Mouse (Mus musculus): ENCODE data around the gene Ttll11. TPM values are rescaled to one million over a fixed set of nuclear protein-coding genes. Genes with fewer than 3 reads are reported as not detected.

Gene Ttll11
- polyA plus RNA-seq, 1 experiment from 2014 or later, result 0.67 TPM

DNA sequence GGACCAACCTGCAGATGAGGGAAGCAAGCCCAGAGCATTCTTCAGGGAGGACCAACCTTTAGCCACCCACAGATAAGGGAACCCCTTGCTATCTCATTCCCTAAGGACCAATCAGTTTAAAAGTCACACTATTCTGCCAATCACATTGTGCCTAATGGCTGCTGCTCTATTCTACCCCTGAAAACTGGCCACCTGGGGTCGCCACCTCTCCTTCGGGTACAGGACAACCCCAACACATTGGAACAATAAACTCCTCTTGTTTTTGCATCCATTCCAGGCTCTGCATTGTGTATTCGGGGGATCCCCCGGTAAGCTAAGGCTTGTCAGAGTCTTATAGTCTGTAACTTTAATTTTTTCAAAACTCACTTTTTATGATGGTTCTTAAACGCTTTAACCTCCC is 218.3 kb downstream of the Ttll11 start:
- Histone ChIP-seq H3K4me2 (replicated peaks) (no peak overlapping the region), H3K4me3 (replicated peaks) (no peak overlapping the region), H3K36me3 (no peaks in the 10 kb centered on the region), H3K9ac (no peak overlapping the region), H3K9me3 (no peaks in the 10 kb centered on the region), H3K4me1 (replicated peaks) (0 out of 2 replicates have a peak, but pooled peaks cover 3% of the 10 kb centered on the region), H3K27me3 (replicated peaks) (no peaks in the 10 kb centered on the region), H3K27ac (no peak overlapping the region)
- 85% methylated on average over 5 of the region's 5 CpGs for WGBS
- no peak for ATAC-seq

DNA sequence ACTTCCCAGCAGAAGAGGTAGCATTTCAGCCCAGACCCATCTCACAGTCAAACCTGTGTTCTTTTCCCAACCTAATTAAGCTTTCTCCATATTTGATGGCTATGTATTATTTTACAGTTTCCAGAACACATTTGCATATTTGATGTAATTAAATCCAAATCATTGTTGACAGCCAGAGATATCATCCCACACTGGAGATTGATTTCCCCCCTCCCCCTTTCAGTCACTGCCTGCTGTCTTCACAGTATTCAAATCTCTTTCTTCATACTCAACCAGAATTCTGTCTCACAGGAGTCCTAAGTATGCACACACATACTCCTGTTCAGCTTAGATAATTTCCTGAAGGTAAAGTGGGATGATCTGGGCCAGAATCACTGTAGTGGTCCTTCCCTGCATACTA is 218.8 kb downstream of the Ttll11 start:
- Histone ChIP-seq H3K9me3 (no peaks in the 10 kb centered on the region), H3K36me3 (no peaks in the 10 kb centered on the region), H3K4me1 (replicated peaks) (0 out of 2 replicates have a peak, but pooled peaks cover 4% of the 10 kb centered on the region), H3K4me2 (replicated peaks) (no peak overlapping the region), H3K27me3 (replicated peaks) (no peaks in the 10 kb centered on the region), H3K4me3 (replicated peaks) (no peak overlapping the region), H3K9ac (no peak overlapping the region), H3K27ac (no peak overlapping the region)
- no peak for ATAC-seq

DNA sequence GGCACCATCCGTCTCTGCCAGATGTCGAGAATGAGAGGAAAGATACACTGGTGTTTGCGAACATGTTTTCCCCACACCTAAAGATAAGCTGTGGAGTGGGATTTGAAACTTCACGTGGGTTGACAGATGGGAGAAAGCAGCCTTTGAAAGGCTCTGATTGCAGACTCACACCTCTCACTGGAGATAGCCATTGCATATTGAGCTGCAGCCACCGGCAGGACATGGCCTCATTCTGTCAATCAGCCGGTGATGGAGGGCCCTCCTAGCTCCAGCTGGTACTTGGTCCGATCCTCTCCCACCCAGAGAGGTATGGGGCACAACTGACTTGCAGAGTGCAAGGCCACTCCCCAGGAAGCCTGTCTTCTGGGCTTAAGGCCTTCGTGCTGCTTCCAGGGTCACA is 219.4 kb downstream of the Ttll11 start:
- no peak for ATAC-seq
- no peak overlapping the region for H3K27ac ChIP-seq
- H3K9me3 ChIP-seq, result no peaks in the 10 kb centered on the region
- no peak overlapping the region for H3K4me3 ChIP-seq (replicated peaks)
- H3K9ac ChIP-seq, result no peak overlapping the region
- no peaks in the 10 kb centered on the region for H3K36me3 ChIP-seq
- H3K27me3 ChIP-seq (replicated peaks), result no peaks in the 10 kb centered on the region
- 0 out of 2 replicates have a peak, but pooled peaks cover 4% of the 10 kb centered on the region for H3K4me1 ChIP-seq (replicated peaks)
- no peak overlapping the region for H3K4me2 ChIP-seq (replicated peaks)
- 61% methylated on average over 8 of the region's 8 CpGs for WGBS

DNA sequence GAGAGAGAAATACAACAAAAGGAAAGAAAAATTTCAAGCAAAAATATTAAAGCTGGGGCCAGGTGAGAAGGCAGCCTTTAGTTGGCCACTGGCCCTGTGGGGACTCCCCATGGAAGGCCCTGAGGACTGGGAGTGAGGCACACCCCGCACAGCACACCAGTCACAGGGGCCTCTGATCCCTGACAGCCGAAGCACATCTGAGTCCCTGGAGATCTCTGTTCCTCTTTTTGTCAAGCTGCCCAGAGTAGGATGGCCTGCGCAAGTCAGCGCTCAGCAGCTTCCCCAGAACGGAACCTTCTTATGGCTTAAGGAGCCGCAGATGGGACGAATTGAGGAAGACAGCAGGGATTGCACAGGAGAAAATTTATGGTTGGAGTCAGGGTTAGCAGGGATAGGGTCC is 223.2 kb downstream of the Ttll11 start:
- no peak overlapping the region for H3K4me2 ChIP-seq (replicated peaks)
- no peaks in the 10 kb centered on the region for H3K9me3 ChIP-seq
- whole genome bisulfite sequencing, result 67% methylated on average over 7 of the region's 7 CpGs
- no peak overlapping the region for H3K4me3 ChIP-seq (replicated peaks)
- H3K36me3 ChIP-seq, result no peaks in the 10 kb centered on the region
- ATAC-seq, result no peak
- no peaks in the 10 kb centered on the region for H3K27me3 ChIP-seq (replicated peaks)
- no peak overlapping the region for H3K27ac ChIP-seq
- no peak overlapping the region for H3K9ac ChIP-seq
- 0 out of 2 replicates have a peak, but pooled peaks cover 4% of the 10 kb centered on the region for H3K4me1 ChIP-seq (replicated peaks)

DNA sequence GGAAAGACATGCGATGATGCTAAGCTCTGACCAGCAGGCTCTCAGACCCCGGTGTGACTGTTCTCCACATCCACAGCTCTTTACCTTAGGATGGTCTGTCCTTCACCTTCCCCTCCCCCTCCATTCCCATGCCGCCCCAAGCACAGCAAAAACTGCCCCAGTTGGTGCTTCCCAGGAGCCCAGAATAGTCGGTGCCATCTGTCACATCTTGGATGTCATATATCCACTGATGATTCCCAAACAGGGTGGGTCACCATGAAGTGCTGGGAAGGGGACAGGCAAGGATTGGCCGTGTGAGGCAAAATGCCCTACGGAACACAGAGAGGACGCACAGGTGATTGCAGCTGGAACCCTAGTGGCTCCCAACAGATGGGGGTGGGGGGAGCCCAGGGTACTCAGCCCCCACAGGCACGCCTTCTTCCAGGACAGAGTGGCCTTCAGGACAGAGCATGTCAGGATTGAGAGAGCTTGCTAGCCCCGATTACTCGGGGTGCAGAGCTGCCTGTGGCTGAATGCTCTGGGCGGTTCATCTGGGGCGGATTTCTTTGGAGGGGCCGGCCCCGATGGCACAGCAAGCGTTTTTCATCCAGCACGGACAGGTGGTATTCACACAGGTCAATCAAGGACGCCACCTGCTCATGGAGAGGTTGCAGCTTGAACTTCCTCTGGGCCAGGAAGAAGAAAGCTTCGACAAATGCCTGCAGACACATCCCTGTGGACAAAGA is 227.8 kb downstream of the Ttll11 start:
- WGBS, result 81% methylated on average over 18 of the region's 18 CpGs
- Histone ChIP-seq H3K9ac (no peak overlapping the region; the same call in 1 of the 2 replicates), H3K4me1 (replicated peaks) (0 out of 2 replicates have a peak, but pooled peaks cover 4% of the 10 kb centered on the region), H3K9me3 (no peaks in the 10 kb centered on the region), H3K4me2 (replicated peaks) (no peak overlapping the region), H3K27me3 (replicated peaks) (no peaks in the 10 kb centered on the region), H3K4me3 (replicated peaks) (no peak overlapping the region), H3K36me3 (no peaks in the 10 kb centered on the region), H3K27ac (no peak overlapping the region)
- no peak for ATAC-seq

DNA sequence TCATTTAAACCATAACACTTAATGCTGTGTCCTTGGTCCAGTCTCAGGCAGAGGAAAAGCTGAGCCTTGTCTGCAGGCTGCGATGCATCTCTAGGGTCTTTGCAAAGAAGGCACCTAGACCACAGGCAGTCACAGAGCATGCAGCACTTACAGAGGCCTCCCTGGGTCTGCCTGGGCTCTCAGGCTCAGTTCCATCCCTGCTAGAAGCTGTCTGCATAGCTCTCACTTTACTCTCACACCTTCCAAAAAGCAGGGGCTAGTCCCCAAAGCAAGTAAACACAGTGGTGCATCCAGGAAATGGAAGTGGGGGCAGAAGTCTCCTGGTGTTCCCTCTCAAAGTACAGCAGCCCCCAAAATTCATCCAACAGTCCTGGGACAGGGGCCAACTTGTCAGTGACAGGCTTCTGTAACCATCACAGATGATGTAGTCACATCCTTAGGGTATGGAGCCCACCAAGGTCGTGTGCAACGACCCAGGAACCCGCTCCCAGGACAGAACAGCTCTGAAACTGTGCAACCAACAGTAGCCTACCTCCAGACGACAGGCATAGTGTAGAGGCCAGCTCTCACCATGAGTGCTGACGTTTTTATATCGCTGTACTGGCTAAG is 229.1 kb downstream of the Ttll11 start:
- Histone ChIP-seq H3K9ac (no peak overlapping the region), H3K27me3 (replicated peaks) (no peaks in the 10 kb centered on the region), H3K27ac (no peak overlapping the region), H3K4me2 (replicated peaks) (no peak overlapping the region), H3K4me3 (replicated peaks) (no peak overlapping the region), H3K36me3 (no peaks in the 10 kb centered on the region), H3K9me3 (no peaks in the 10 kb centered on the region), H3K4me1 (replicated peaks) (0 out of 2 replicates have a peak, but pooled peaks cover 4% of the 10 kb centered on the region)
- no peak for ATAC-seq
- WGBS, result 63% methylated on average over 7 of the region's 7 CpGs

DNA sequence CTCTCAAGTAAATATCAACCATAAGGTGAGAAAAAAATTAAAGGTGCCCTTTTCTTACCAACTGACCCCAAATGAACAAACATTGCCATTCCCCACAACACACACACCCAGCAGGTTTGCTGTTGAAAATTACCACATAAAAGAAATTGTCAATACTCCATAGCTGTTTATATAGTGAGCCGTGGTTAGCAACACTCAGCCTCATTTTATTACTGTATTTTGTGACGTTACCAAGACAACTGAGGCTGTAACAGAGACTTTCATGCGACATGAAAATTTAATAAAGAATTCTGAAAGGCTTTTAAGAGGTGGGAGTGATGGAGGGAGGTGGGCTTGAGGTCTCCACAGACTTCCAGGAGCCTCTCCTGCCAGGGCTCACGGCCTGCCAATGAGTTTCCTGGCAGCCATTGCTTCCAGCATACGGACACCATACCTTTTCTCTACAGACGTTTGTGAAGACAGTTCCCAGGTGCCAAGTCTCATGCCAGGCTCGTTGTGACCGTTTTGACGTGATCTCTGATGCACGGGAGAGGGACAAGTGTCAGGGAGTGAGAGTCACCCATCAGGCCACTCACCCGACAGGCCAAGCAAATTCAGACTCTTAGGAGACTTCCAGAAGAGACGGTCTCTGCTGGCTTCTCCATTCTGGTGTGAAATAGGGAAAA is 232.2 kb downstream of the Ttll11 start:
- ATAC-seq, result no peak
- H3K27me3 ChIP-seq (replicated peaks), result no peaks in the 10 kb centered on the region
- 71% methylated on average over 12 of the region's 12 CpGs for WGBS
- no peak overlapping the region for H3K9ac ChIP-seq
- no peaks in the 10 kb centered on the region for H3K9me3 ChIP-seq
- H3K4me3 ChIP-seq (replicated peaks), result no peak overlapping the region
- H3K4me1 ChIP-seq (replicated peaks), result 0 out of 2 replicates have a peak, but pooled peaks cover 4% of the 10 kb centered on the region
- H3K4me2 ChIP-seq (replicated peaks), result no peak overlapping the region
- H3K36me3 ChIP-seq, result no peaks in the 10 kb centered on the region
- H3K27ac ChIP-seq, result no peak overlapping the region

DNA sequence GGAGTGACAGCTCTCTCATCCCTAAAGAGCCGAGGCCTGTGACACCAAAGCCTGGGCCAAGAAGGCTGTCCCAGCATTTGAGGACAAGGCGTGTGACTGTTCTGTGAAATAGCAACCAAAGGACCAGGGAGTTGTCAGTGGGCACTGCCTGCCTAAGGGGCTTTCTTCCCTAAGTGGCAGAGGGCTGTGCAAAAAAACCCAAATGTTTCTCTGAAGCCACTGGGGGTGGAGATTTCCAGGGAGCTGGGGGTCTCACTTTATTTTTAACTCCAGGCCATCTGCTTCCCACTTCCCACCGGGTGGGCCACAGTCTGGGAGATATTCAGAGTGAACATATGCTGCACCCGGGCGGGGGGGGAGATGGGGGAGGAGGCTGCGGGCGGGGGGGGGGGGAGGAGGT is 233.1 kb downstream of the Ttll11 start:
- no peaks in the 10 kb centered on the region for H3K36me3 ChIP-seq
- no peak overlapping the region for H3K4me3 ChIP-seq (replicated peaks)
- H3K4me2 ChIP-seq (replicated peaks), result no peak overlapping the region
- no peaks in the 10 kb centered on the region for H3K27me3 ChIP-seq (replicated peaks)
- ATAC-seq, result no peak
- H3K9me3 ChIP-seq, result no peaks in the 10 kb centered on the region
- 36% methylated on average over 4 of the region's 7 CpGs for WGBS
- H3K4me1 ChIP-seq (replicated peaks), result 0 out of 2 replicates have a peak, but pooled peaks cover 4% of the 10 kb centered on the region
- H3K27ac ChIP-seq, result no peak overlapping the region
- no peak overlapping the region for H3K9ac ChIP-seq

DNA sequence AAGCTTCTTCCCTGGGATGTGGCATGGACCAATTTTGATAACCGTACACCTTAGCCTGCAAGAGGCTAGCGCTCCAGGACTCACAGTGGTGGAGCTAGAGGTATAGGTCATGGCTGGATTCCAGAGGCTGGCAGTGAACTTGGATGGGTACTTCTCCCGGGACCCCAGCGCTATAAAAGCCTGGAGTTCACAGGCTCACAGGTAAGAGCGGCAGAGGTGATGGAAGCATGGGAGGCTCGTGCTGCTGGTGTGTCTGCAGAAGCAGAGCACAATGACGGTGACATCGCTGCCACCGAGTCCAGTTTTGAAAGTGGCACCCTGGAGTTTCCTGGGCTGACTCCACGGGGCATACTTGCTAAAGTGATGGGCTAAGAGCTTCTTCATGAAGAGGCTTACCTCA is 233.8 kb downstream of the Ttll11 start:
- no peak overlapping the region for H3K4me3 ChIP-seq (replicated peaks)
- H3K27me3 ChIP-seq (replicated peaks), result no peaks in the 10 kb centered on the region
- H3K4me2 ChIP-seq (replicated peaks), result no peak overlapping the region
- no peak overlapping the region for H3K27ac ChIP-seq
- 85% methylated on average over 10 of the region's 10 CpGs for WGBS
- H3K9me3 ChIP-seq, result no peaks in the 10 kb centered on the region
- no peaks in the 10 kb centered on the region for H3K36me3 ChIP-seq
- ATAC-seq, result no peak
- 0 out of 2 replicates have a peak, but pooled peaks cover 4% of the 10 kb centered on the region for H3K4me1 ChIP-seq (replicated peaks)
- H3K9ac ChIP-seq, result no peak overlapping the region

DNA sequence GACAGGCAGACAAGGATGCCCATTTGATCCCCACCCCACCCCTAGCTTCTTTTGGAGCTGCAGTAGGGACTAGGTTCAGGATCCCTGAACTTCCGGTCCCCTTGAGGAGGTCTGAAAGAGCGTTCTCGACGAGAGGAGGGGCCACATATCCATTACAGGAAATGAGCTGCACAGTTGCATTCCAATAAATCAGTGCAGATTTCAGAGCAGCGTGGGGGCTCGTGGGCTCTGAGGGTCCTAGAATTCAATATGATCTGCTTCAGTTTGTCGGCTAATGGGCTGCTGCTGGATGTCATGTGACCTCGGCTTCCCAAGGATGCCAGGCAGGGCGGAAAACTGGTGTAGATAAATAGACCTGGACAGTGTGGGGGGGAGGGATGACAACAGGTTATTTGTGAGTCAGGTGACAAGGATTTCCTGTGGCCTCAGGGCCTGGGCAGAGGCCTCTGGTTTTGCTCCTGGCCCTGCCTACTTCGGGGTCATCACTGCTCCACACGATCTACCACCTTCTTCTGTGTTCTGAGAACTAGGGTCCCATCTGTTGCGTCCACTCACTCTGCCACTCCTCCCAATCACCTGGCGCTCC is 240.0 kb downstream of the Ttll11 start:
- Histone ChIP-seq H3K9me3 (no peaks in the 10 kb centered on the region), H3K4me1 (replicated peaks) (peaks cover 10% of the 10 kb centered on the region; the same call in 1 of the 2 replicates), H3K4me3 (replicated peaks) (no peak overlapping the region), H3K36me3 (no peaks in the 10 kb centered on the region), H3K9ac (no peak overlapping the region), H3K4me2 (replicated peaks) (no peak overlapping the region; the same call in 1 of the 2 replicates), H3K27me3 (replicated peaks) (no peaks in the 10 kb centered on the region), H3K27ac (no peak overlapping the region)
- no peak for ATAC-seq
- WGBS, result 41% methylated on average over 13 of the region's 13 CpGs

DNA sequence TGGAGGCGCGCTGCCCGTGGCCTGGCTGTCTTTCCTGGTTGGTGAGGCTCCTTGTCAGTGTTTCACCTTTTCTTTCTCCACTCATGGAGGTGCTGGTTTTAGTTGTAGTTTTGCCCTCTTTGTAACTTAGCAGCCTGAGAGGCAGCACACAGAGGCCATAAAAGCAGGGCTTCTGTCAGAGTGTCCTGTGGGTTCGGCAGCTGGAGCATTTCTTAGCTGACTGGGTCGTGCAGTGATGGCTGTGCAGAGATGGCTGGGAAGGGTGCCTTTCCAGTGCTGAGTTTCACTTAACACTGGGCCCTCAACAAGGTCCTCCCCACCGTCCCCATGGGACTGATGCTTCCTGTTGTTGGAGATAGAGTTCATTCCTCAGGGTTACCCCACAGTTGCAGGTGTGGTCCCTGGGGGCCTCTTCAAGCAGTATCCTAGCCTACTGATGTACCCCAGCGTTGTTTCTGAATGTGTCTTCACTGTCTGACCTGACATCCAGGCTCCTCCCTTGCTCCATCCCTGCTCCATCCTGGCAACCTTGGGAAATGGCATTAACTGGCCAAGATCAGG is 242.2 kb downstream of the Ttll11 start:
- H3K9ac ChIP-seq, result no peak overlapping the region
- H3K9me3 ChIP-seq, result no peaks in the 10 kb centered on the region
- no peak overlapping the region for H3K4me3 ChIP-seq (replicated peaks)
- no peaks in the 10 kb centered on the region for H3K27me3 ChIP-seq (replicated peaks)
- no peak for ATAC-seq
- H3K4me2 ChIP-seq (replicated peaks), result no peak overlapping the region
- no peaks in the 10 kb centered on the region for H3K36me3 ChIP-seq
- H3K27ac ChIP-seq, result no peak overlapping the region
- whole genome bisulfite sequencing, result 63% methylated on average over 7 of the region's 7 CpGs
- H3K4me1 ChIP-seq (replicated peaks), result peaks cover 10% of the 10 kb centered on the region; the same call in 1 of the 2 replicates

DNA sequence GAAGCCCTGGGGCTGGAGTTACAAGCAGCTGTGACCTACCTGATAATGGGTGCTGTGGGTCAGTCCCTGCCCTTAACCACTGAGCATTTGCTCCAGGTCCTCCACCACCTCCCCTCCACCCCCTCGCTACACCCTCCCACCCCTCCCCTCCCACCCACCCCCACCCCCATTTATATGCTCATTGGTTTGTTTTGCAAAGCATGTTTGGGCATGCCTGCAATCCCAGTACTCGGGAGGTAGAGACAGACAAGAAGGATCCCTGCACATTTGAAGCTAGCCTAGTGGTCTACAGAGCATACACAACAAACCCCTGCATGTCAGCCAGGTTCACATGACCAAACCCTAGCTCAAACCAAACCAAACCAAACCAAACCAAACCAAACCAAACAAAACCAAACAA is 243.7 kb downstream of the Ttll11 start:
- 83% methylated on average over 2 of the region's 2 CpGs for WGBS
- peaks cover 12% of the 10 kb centered on the region; the same call in 1 of the 2 replicates for H3K4me1 ChIP-seq (replicated peaks)
- H3K9ac ChIP-seq, result no peak overlapping the region
- no peaks in the 10 kb centered on the region; the same call in 1 of the 2 replicates for H3K36me3 ChIP-seq
- no peaks in the 10 kb centered on the region for H3K9me3 ChIP-seq
- no peak overlapping the region for H3K4me2 ChIP-seq (replicated peaks)
- no peaks in the 10 kb centered on the region for H3K27me3 ChIP-seq (replicated peaks)
- no peak overlapping the region for H3K4me3 ChIP-seq (replicated peaks)
- no peak for ATAC-seq
- H3K27ac ChIP-seq, result no peak overlapping the region

Data from intestine, embryonic 15.5 days (tissue).